19 mouse cellular contexts compared by ENCODE assay signal in genomic region chr7:99834314-99834853, GRCm38 (mm10). TPM values are rescaled to one million over a fixed set of nuclear protein-coding genes. Genes with fewer than 3 reads are reported as not detected.
DNase-seq lines count a peak whose midpoint lies in the region; ATAC-seq lines count a peak whose summit lies in the region.
"Had no signal": no experiment of that assay in that cellular context is flagged by ENCODE, and none has a peak within 500 bp of the region (broad histone marks: within the 10 kb centered on the region; RNA-seq: fewer than 3 reads in every experiment).

No protein-coding gene starts in this region.

- ATAC-seq in CD4-positive, CD25-positive, alpha-beta regulatory T cell, adult 4 months: peak; percentile 50
- ATAC-seq: forebrain, embryonic 13.5 days; forebrain, embryonic 15.5 days; forebrain, postnatal 0 days; Patski had no signal

- DNase-seq in heart, adult 11 months: peak; percentile 29
- DNase-seq in heart, postnatal 14 days: no peak
- DNase-seq in induced T-regulatory cell, adult 2 months (ENCODE audit: low read depth): peak; percentile 70
- DNase-seq in embryo, embryonic 11 days: no peak
- no peak for DNase-seq in retina, postnatal 1 day
- DNase-seq in cerebellum, adult 8-10 months: no peak
- DNase-seq: adrenal gland, adult 8-10 months; adrenal gland, postnatal 14 days; adrenal gland, postnatal 36 days; cerebellum, adult 11 months; cerebellum, adult 18-20 months; cerebellum, adult 9-10 months; cerebellum, postnatal 10 days; cerebellum, postnatal 25 days; forebrain, postnatal 0 days had no signal

- intact Hi-C loops in heart, postnatal 14 days (cut with DNase I): no loop called here

RNA-seq across cellular contexts. Expression of gene Neu3, which starts 6.2 kb away (rescaled TPM):
- 1 to 10 TPM; 3.9 to 4.9 TPM for total RNA-seq in heart, postnatal 14 days (2021)
- polyA plus RNA-seq in CD4-positive, CD25-positive, alpha-beta regulatory T cell, adult 4 months (2017; shearing (Covaris generic)): 10 to 100 TPM; 27.5 to 34.8 TPM

RNA-seq across cellular contexts. Expression of gene Xrra1, which starts 24.5 kb away (rescaled TPM):
- total RNA-seq in heart, postnatal 14 days (2021): 1 to 10 TPM in 1 of 2 experiments, not detected in 1; 1.1 TPM
- under 1 TPM in 1 of 2 experiments, not detected in 1; 0.39 TPM for polyA plus RNA-seq in CD4-positive, CD25-positive, alpha-beta regulatory T cell, adult 4 months (2017; shearing (Covaris generic))

RNA-seq across cellular contexts. Expression of gene Spcs2, which starts 28.9 kb away (rescaled TPM):
- 10 to 100 TPM; 44.1 to 53.6 TPM for total RNA-seq in heart, postnatal 14 days (2021)
- 100 to 1,000 TPM; 466 to 576 TPM for polyA plus RNA-seq in CD4-positive, CD25-positive, alpha-beta regulatory T cell, adult 4 months (2017; shearing (Covaris generic))

Comparison
In these comparisons a context has a peak if more than half of its experiments do, and no peak if none do; other contexts are left out.
1. DNase-seq: peak in heart, adult 11 months (single experiment) and induced T-regulatory cell, adult 2 months (single experiment); none in heart, postnatal 14 days (0 of 2), embryo, embryonic 11 days (single experiment), retina, postnatal 1 day (single experiment) and cerebellum, adult 8-10 months (single experiment).